Mouse (Mus musculus) embryonic fibroblast, embryonic 13.5 days (primary cell): Measurements from ENCODE around the gene Slc25a39. TPM values are rescaled to one million over a fixed set of nuclear protein-coding genes. Genes with fewer than 3 reads are reported as not detected.
A peak's percentile ranks its signal among the peaks of the same experiment; 100 is the strongest.

Experiments used
- H3K27ac ChIP-seq: 2 replicates; pipeline ENCODE4 v1.5.1; 2012; ENCODE audit warnings: low read length, control low read depth, inconsistent platforms; ENCODE audit not compliant: insufficient read depth
- H3K4me1 ChIP-seq: 2 replicates; pipeline ENCODE4 v1.6.1; 2011; ENCODE audit warnings: low read length; ENCODE audit not compliant: control insufficient read depth, insufficient read depth
- H3K4me3 ChIP-seq: 2 replicates; pipeline ENCODE4 v1.5.1; 2011; ENCODE audit warnings: mild to moderate bottlenecking, control low read depth, low read length; ENCODE audit not compliant: insufficient read depth
- CTCF ChIP-seq: IDR thresholded peaks from 2 replicates; pipeline ENCODE4 v1.5.1; 2011; ENCODE audit warnings: mild to moderate bottlenecking, control low read depth, low read length, moderate library complexity, borderline replicate concordance; ENCODE audit not compliant: insufficient read depth
- POLR2A ChIP-seq: IDR thresholded peaks from 2 replicates; pipeline ENCODE4 v1.6.1; 2011; ENCODE audit warnings: low read depth, mild to moderate bottlenecking, control low read depth, low read length, moderate library complexity
- polyA plus RNA-seq: library from polyadenylated mRNA; stranded (reverse); fragments of >200 nt; gene quantifications from 2 replicates; pipeline ENCODE4 v1.2.4, GENCODE M21; 2011; ENCODE audit warnings: low read depth; ENCODE audit not compliant: missing spikeins, insufficient read length

The Slc25a39 gene
- polyA plus RNA-seq, 1 experiment = 174 TPM

DNA sequence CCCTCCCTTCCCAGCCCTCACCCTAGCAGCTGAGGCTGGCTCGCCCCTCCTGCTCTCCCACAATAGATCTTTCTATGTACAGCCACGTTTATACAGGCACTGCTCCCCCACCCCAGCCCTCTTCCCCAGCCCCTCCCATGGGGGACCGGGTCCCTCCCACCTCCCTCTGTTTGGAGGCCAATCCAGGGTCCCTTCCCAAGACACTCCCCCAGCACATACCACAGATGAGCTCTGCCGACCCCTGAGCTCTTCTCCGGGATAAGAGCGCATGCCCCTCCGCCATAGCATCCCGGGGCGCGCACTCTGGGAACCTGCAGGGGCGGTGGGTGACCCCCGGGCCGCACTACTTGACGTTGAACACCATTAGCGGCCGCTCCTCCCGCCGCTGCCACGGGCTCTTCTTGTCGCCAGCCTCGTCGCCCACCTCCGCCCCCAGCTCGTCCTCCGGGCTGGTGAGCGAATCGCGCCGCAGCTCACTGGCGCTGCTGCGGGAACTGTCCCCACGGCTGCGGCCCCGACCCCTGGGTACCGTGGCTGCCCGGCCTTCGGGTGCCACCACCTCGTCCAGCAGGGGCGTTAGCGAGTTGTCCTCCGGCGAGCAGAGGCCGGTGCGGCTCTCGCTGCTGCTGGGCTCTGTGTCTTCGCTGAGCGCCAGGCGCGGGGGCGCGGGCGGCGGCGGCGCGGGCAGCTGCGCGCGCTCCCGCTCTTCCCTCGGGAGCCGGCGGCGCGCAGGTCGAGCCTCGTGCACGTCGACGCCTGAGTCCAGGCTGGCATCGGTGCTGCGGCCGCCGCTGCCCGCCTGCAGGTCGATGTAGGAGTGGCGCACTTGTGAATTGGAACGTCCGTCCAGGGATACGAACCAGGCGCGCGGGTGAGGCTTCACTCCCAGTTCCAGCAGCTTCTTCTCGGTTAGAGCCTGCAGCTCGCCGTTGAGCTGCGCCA is 29.6 kb upstream of the Slc25a39 start:
- TF ChIP-seq POLR2A = no peak
- TF ChIP-seq CTCF = peak; percentile 35; the same call in 1 of the 2 replicates
- H3K4me3 ChIP-seq = 0 out of 2 replicates have a peak overlapping the region, but pooled peaks have one; percentile 6
- H3K4me1 ChIP-seq = peaks cover 10% of the 10 kb centered on the region
- peak overlapping the region; percentile 37; the same call in 1 of the 2 replicates for H3K27ac ChIP-seq

DNA sequence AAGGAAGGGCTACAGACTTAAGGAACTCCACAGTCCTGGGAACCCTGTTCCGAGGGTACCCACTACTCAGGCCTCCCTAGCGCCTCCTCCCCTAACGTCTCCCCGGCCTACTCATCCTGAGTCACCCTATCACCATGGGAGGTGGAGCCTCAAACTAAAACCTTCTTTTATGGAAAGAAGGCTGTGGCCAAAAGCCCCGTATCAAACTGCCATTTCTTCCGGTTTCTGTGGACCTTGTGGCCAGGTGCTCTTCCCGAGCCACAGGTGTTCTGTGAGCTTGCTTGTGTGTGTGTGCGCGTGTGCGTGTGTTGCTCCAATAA is 28.7 kb upstream of the Slc25a39 start:
- Histone ChIP-seq H3K27ac (peak overlapping the region; percentile 37; the same call in 1 of the 2 replicates), H3K4me3 (no peak overlapping the region), H3K4me1 (peaks cover 10% of the 10 kb centered on the region)
- no peak for TF ChIP-seq POLR2A
- no peak for TF ChIP-seq CTCF

DNA sequence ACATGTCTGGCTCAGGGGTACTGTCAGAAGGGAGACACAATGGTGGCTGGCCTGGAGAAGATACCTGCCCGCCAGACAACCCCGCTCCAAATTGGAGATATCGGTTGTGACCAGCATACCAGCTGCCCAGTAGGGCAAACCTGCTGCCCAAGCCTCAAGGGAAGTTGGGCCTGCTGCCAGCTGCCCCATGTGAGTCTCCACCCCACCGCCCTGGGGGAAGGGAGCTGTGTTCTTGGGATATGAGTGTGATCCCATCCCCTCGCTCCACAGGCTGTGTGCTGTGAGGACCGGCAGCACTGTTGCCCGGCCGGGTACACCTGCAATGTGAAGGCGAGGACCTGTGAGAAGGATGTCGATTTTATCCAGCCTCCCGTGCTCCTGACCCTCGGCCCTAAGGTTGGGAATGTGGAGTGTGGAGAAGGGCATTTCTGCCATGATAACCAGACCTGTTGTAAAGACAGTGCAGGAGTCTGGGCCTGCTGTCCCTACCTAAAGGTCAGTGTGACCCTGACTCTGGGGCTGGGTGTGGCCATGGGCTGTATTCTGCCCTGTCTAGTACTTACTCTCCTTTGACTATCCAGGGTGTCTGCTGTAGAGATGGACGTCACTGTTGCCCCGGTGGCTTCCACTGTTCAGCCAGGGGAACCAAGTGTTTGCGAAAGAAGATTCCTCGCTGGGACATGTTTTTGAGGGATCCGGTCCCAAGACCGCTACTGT is 28.2 kb upstream of the Slc25a39 start:
- TF ChIP-seq POLR2A = no peak
- no peak for TF ChIP-seq CTCF
- Histone ChIP-seq H3K27ac (peak overlapping the region; percentile 28; the same call in 1 of the 2 replicates), H3K4me3 (no peak overlapping the region), H3K4me1 (peaks cover 10% of the 10 kb centered on the region)

DNA sequence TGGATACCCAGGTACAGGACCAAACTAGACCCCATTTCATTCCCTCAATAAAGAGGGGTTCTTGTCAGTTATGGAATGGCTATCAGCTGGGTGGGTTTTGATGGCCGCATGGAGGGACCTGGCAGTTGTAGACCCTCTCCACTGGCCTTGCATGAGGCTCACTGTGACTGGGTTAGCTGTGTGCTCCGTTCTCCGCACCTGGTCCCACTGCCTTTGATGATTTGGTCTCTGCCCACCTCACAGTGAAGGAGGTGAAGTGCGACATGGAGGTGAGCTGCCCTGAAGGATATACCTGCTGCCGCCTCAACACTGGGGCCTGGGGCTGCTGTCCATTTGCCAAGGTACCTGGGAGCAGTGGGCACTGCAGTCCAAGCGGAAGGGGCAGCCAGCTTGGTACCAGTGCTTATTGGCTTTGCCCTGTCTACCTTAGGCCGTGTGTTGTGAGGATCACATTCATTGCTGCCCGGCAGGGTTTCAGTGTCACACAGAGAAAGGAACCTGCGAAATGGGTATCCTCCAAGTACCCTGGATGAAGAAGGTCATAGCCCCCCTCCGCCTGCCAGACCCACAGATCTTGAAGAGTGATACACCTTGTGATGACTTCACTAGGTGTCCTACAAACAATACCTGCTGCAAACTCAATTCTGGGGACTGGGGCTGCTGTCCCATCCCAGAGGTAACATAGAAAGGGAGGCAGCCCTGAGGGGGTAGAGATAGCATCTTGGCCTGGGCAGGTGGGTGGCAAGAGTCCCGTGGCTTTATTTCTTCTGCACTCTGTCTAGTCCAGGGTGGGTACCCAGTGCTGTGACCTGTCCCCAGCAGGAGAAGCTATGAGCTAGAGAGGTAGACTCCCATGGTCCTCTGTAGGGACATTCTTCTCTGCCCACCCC is 27.3 kb upstream of the Slc25a39 start:
- Histone ChIP-seq H3K4me1 (peaks cover 10% of the 10 kb centered on the region), H3K4me3 (no peak overlapping the region), H3K27ac (no peak overlapping the region)
- TF ChIP-seq CTCF (no peak), POLR2A (no peak)

DNA sequence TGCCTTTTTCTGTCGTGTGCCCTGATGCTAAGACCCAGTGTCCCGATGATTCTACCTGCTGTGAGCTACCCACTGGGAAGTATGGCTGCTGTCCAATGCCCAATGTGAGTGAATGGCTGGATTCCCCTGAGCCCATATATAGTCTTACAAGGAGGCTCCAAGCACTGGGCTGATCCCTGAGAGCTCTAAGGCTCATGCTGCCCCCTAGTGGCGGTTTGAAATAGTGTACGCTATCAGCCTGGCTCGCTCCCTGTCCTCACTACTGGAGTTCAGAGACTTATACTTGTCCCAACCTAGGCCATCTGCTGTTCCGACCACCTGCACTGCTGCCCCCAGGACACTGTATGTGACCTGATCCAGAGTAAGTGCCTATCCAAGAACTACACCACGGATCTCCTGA is 26.7 kb upstream of the Slc25a39 start:
- Histone ChIP-seq H3K27ac (no peak overlapping the region), H3K4me1 (peaks cover 10% of the 10 kb centered on the region), H3K4me3 (no peak overlapping the region)
- TF ChIP-seq POLR2A (no peak), CTCF (peak; percentile 70)

DNA sequence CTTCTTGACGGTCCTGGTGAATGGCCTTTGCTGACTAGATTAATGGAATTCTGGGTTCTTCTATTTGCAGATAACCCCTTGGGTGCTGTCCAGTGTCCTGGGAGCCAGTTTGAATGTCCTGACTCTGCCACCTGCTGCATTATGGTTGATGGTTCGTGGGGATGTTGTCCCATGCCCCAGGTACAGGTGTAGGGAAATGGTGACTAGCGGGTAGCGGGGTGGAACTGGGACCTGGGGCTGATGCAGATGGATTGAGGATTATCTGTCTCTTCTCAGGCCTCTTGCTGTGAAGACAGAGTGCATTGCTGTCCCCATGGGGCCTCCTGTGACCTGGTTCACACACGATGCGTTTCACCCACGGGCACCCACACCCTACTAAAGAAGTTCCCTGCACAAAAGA is 26.1 kb upstream of the Slc25a39 start:
- H3K4me1 ChIP-seq = peaks cover 13% of the 10 kb centered on the region

DNA sequence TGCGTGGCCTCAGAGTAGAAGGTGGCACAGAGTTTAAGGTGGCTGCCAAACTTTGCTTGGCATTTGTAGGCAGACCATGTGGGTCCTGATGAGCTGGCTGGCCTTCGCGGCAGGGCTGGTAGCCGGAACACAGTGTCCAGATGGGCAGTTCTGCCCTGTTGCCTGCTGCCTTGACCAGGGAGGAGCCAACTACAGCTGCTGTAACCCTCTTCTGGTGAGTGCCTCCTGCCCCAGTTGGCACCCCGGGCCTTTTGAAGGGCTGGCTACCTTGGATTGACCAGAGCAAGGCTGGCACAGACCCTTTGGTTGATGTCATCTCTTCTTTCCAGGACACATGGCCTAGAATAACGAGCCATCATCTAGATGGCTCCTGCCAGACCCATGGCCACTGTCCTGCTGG is 25.1 kb upstream of the Slc25a39 start:
- TF ChIP-seq POLR2A = no peak
- no peak for TF ChIP-seq CTCF
- Histone ChIP-seq H3K4me1 (peaks cover 14% of the 10 kb centered on the region), H3K27ac (no peak overlapping the region)

More for the DNA sequence above, 26.1 kb upstream of the Slc25a39 start:
- Histone ChIP-seq H3K4me3 (no peak overlapping the region), H3K27ac (no peak overlapping the region)
- TF ChIP-seq POLR2A (no peak), CTCF (no peak)

DNA sequence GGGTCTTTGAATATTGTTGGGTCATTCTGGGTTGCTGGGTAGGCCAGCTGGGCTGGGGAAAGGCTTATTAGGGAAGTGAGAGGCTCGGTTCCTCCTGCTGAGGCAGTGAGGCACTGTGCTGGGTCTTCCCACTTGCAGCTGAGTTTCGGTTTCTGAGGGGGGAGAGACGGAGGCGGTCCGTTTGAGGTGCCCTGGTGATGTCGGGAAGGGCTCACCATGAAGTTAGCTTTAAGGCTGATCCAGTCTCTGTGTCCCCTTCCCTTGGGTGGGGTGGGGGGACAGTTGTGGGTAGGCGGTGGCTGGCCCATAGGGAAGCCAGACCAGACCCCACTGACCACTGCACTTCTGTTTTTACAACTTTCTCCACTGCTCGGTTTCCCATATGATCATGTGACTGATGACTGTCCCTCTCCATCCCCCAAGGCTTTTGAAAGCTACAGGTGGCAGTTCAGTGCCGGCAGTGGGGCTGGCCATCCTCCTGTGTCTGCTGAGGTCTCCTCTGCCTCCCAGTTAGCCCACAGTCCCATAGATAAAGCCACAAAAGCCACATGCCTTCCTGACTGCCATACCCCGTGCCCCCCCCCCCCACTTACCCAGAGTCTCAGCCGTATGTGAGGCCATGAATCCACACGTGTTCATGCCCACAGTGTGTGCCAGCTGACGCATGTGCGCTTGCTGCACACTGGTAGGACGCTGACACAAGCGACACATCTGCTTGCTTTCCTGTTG is 24.5 kb upstream of the Slc25a39 start:
- H3K4me3 ChIP-seq = peak overlapping the region; percentile 21

More for the DNA sequence above, 25.1 kb upstream of the Slc25a39 start:
- no peak overlapping the region for H3K4me3 ChIP-seq

DNA sequence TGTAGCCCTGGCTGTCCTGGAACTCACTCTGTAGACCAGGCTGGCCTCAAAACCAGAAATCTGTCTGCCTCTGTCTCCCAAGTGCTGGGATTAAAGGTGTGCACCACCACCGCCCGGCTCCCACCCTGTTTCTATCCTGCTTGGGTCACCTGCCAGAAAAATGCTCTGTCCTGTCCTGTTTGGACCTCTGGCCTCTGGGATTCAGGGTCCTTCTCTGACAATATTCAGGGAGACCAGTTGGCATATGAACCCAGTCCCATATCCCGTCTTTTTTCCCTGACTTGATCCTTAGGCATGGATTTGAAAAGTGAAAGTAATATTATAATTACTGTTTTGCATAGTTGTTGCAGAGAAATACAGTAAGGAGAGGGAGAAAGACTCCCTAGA is 24.0 kb upstream of the Slc25a39 start:
- Histone ChIP-seq H3K27ac (no peak overlapping the region), H3K4me1 (peaks cover 14% of the 10 kb centered on the region), H3K4me3 (peak overlapping the region; percentile 21)
- TF ChIP-seq CTCF (no peak), POLR2A (no peak)

More for the DNA sequence above, 24.5 kb upstream of the Slc25a39 start:
- Histone ChIP-seq H3K4me1 (peaks cover 14% of the 10 kb centered on the region), H3K27ac (no peak overlapping the region)
- TF ChIP-seq CTCF (no peak), POLR2A (0 out of 2 replicates have a peak, but pooled peaks have one; percentile 8)
